Mouse (Mus musculus) intestine, embryonic 14.5 days (tissue): Measurements from ENCODE around the gene Haus8. TPM values are rescaled to one million over a fixed set of nuclear protein-coding genes. Genes with fewer than 3 reads are reported as not detected.
"Not testable (repeated sequence)": the region's sequence is repeated elsewhere in the genome, so short reads cannot be mapped to it uniquely, and the experiment has no call there.

Source experiments
- ATAC-seq: fragments of 200-750 bp; cut with Nextera tagmentation; replicated peaks from 2 replicates; pipeline ENCODE4 v1.8.0; 2017; ENCODE audit warnings: low read depth, moderate number of reproducible peaks, moderate TSS enrichment, moderate library complexity; ENCODE audit not compliant: low FRiP score, low TSS enrichment
- DNase-seq: peaks from one replicate; pipeline ENCODE4 v3.0.0-alpha.2; 2018; ENCODE audit warnings: low spot score
- H3K27ac ChIP-seq: fragments of 300-500 bp; sonication (generic); 2 replicates; pipeline ENCODE4 v1.5.1; 2014; ENCODE audit warnings: low read depth, mild to moderate bottlenecking, control low read depth
- H3K27me3 ChIP-seq: fragments of 300-500 bp; sonication (generic); replicated peaks from 2 replicates; pipeline ENCODE4 v1.6.1; 2014; ENCODE audit warnings: low read length, control low read depth; ENCODE audit not compliant: control insufficient read depth, insufficient read depth
- H3K36me3 ChIP-seq: fragments of 300-500 bp; sonication (generic); 2 replicates; pipeline ENCODE4 v1.6.1; 2014; ENCODE audit warnings: low read length, control low read depth; ENCODE audit not compliant: control insufficient read depth, insufficient read depth
- H3K4me1 ChIP-seq: fragments of 300-500 bp; sonication (generic); replicated peaks from 2 replicates; pipeline ENCODE4 v1.6.1; 2014; ENCODE audit warnings: low read length, control low read depth, mixed read lengths; ENCODE audit not compliant: control insufficient read depth, insufficient read depth
- H3K4me2 ChIP-seq: fragments of 300-500 bp; sonication (generic); 2 replicates; pipeline ENCODE4 v1.6.1; 2014; ENCODE audit warnings: low read length
- H3K4me3 ChIP-seq: fragments of 300-500 bp; sonication (generic); 2 replicates; pipeline ENCODE4 v1.5.1; 2014; ENCODE audit warnings: low read depth, low read length, control low read depth, mixed read lengths
- H3K9ac ChIP-seq: fragments of 300-500 bp; sonication (generic); 2 replicates; pipeline ENCODE4 v1.6.1; 2014; ENCODE audit warnings: mild to moderate bottlenecking, low read length
- H3K9me3 ChIP-seq: fragments of 300-500 bp; sonication (generic); 2 replicates; pipeline ENCODE4 v1.6.1; 2016; ENCODE audit warnings: low read length, control low read depth; ENCODE audit not compliant: control insufficient read depth
- WGBS: fragments of 180-500 bp; shearing (Covaris S2); extraction: QIAGEN DNeasy Blood & Tissue Kit; methylation state at CpG from one replicate; pipeline ENCODE4 v1.1.7; 2014; 5-methylcytosine and 5-hydroxymethylcytosine counted together
- polyA plus RNA-seq: library from polyadenylated mRNA; unstranded; fragments of >200 nt; fragmentation: Nextera tagmentation; extraction: Ambion mirVana; gene quantifications from 2 replicates; pipeline ENCODE4 v1.2.1, GENCODE M21; 2014

The Haus8 gene
- polyA plus RNA-seq, 1 experiment from 2014 or later = 47.9 TPM

DNA sequence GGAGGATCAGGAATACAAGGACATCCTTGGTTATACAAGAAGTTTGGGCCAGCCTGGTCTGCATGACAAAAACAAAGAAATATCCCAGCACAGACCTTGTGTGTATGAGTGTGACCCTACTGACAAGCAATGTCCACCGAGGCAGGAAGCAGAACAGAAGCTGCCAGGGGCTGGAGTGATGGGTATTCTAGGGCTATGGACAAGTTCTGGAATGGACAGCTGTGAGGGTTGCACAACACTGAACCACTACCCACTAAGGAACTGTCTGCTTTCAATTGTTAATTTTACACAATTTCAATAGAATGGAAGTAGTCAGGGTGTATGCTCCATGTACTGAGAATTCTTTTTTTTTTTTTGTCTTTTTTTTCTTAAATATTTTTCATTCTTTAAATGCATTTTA, 24.5 kb downstream of the Haus8 start:
- 92% methylated on average over 1 of the region's 1 CpGs for WGBS
- H3K9me3 ChIP-seq = no peaks in the 10 kb centered on the region
- H3K36me3 ChIP-seq = peaks cover 6% of the 10 kb centered on the region
- H3K27ac ChIP-seq = no peak overlapping the region
- DNase-seq (no peak), ATAC-seq (no peak)
- H3K4me3 ChIP-seq = no peak overlapping the region
- no peaks in the 10 kb centered on the region for H3K4me1 ChIP-seq
- no peaks in the 10 kb centered on the region for H3K27me3 ChIP-seq
- no peak overlapping the region for H3K4me2 ChIP-seq
- no peak overlapping the region for H3K9ac ChIP-seq

DNA sequence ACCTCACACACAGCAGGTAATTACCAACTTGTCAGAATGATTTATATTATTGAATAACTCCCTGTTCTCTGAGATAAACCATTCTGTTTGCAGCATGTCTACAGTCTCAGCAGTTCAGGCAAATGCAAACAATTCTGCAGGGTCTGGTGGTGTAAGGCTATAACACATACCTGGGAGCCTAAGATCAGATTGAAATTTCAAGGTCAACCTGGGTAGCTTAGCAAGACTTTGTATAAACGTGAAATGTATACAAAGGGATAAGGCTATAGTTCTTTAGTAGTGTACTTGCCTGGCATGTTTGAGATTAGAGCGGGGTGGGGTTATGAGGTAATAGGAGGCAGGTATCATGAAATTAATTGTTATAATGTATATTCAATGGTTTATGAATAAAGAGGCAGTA, 30.0 kb downstream of the Haus8 start:
- DNase-seq = no peak
- H3K4me1 ChIP-seq = no peaks in the 10 kb centered on the region
- no peak for ATAC-seq
- no peaks in the 10 kb centered on the region for H3K27me3 ChIP-seq
- 47% methylated on average over 2 of the region's 2 CpGs for WGBS
- H3K36me3 ChIP-seq = no peaks in the 10 kb centered on the region
- no peak overlapping the region for H3K9ac ChIP-seq
- no peak overlapping the region for H3K27ac ChIP-seq
- no peaks in the 10 kb centered on the region for H3K9me3 ChIP-seq
- H3K4me2 ChIP-seq = no peak overlapping the region
- H3K4me3 ChIP-seq = no peak overlapping the region

GRCm38 (mm10) chr8:71224560-71224959, 48.2 kb downstream of the Haus8 start:
- H3K4me2 ChIP-seq = no peak overlapping the region
- 52% methylated on average over 2 of the region's 2 CpGs for WGBS
- no peak for DNase-seq
- H3K27ac ChIP-seq = no peak overlapping the region
- H3K4me3 ChIP-seq = no peak overlapping the region
- no peak for ATAC-seq
- H3K4me1 ChIP-seq = no peaks in the 10 kb centered on the region
- no peaks in the 10 kb centered on the region for H3K9me3 ChIP-seq
- no peak overlapping the region for H3K9ac ChIP-seq
- H3K27me3 ChIP-seq = no peaks in the 10 kb centered on the region
- no peaks in the 10 kb centered on the region for H3K36me3 ChIP-seq

DNA sequence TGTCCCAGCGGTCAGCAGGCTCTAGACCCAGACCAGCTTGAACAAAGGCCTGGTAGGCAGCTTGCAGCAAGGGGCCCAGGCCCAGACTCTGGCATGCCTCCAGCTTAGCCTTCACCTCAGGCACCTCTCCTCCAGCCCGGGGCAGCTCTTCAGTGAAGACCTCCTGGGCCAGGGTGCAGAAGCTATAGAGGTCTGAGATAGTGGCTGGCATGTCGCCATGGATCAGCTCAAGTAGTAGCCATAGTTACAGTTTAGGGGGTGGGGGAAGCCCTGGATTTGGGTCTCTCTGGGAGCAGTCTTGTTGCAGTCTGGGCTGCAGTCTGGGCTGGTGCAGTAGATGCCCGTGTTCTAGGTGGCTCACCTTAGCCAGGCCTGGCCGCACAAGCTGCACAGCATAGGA, 58.5 kb downstream of the Haus8 start:
- H3K9me3 ChIP-seq = not testable (repeated sequence)

DNA sequence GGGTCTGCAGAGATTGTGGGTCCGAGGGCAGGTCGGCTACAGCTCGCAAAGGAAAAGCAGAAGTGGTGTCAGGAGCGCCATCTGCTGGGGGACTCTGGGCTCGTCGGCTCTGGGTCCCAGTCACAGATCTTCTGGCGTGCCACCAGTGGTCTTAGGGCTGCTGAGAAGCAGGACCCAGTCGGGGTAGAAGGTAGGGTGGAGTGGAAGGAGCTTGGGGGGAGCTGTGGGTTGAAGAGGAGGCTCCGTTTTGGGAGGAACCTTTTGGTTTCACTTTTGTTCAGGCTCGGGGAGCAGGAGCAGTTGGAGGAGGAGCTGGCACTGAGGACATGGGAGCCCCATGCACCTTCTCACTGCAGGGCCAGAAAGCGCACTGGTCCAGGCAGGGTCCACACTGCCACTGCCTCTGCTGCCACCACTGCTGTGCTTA, 67.2 kb downstream of the Haus8 start:
- H3K9ac ChIP-seq = not testable (repeated sequence)

More for the DNA sequence above, 58.5 kb downstream of the Haus8 start:
- DNase-seq, H3K9ac ChIP-seq, ATAC-seq, H3K4me3 ChIP-seq, H3K4me2 ChIP-seq, H3K36me3 ChIP-seq, H3K27ac ChIP-seq, H3K27me3 ChIP-seq, H3K4me1 ChIP-seq: not testable (repeated sequence)
- WGBS = 74% methylated on average over 2 of the region's 5 CpGs

More for the DNA sequence above, 67.2 kb downstream of the Haus8 start:
- H3K36me3 ChIP-seq, H3K27me3 ChIP-seq, H3K27ac ChIP-seq, H3K4me1 ChIP-seq, H3K9me3 ChIP-seq: not testable (repeated sequence)
- Histone ChIP-seq H3K4me2 (peak overlapping the region; percentile 36), H3K4me3 (peak overlapping the region; percentile 20; the same call in 1 of the 2 replicates)
- peak; percentile 62; the same call in 1 of the 2 replicates for ATAC-seq
- 3% methylated on average over 4 of the region's 11 CpGs for WGBS
- peak; percentile 72 for DNase-seq

Other genes starting within 250 kb of the Haus8 start
- 21.6 and 25.3 TPM in 2 replicates for gene Myo9b, start 220 bp downstream of the Haus8 start, polyA plus RNA-seq
- 110 and 111 TPM in 2 replicates for gene Use1, start 93.9 kb upstream of the Haus8 start, polyA plus RNA-seq
- 3.5 and 5.3 TPM in 2 replicates for gene Ocel1, start 98.4 kb upstream of the Haus8 start, polyA plus RNA-seq
- 71.8 and 92.8 TPM in 2 replicates for gene Nr2f6, start 109.0 kb upstream of the Haus8 start, polyA plus RNA-seq
- gene Ushbp1, start 122.9 kb upstream of the Haus8 start, polyA plus RNA-seq = 8.3 and 9.4 TPM in 2 replicates
- gene Babam1, start 123.9 kb upstream of the Haus8 start, polyA plus RNA-seq = 95.1 and 99.9 TPM in 2 replicates
- gene Ankle1, start 133.1 kb upstream of the Haus8 start, polyA plus RNA-seq = 30.5 and 33.5 TPM in 2 replicates
- 29.4 and 30.8 TPM in 2 replicates for gene Abhd8, start 190.7 kb upstream of the Haus8 start, polyA plus RNA-seq
- gene Mrpl34, start 192.0 kb upstream of the Haus8 start, polyA plus RNA-seq = 183 and 191 TPM in 2 replicates
- 102 TPM in 2 replicates for gene Dda1, start 196.3 kb upstream of the Haus8 start, polyA plus RNA-seq
- 1.2 and 1.7 TPM in 2 replicates for gene Ano8, start 213.0 kb upstream of the Haus8 start, polyA plus RNA-seq
- 6.1 and 6.2 TPM in 2 replicates for gene Gtpbp3, start 215.2 kb upstream of the Haus8 start, polyA plus RNA-seq
- 59.3 and 63.7 TPM in 2 replicates for gene Plvap, start 238.8 kb upstream of the Haus8 start, polyA plus RNA-seq